Mouse (Mus musculus) gastrocnemius, postnatal 36 days (tissue): ENCODE results near the gene Tac2. TPM values are rescaled to one million over a fixed set of nuclear protein-coding genes. Genes with fewer than 3 reads are reported as not detected.

Source experiments
- DNase-seq, 2 experiments: peaks; one replicate each; pipeline ENCODE4 v3.0.0; 2022
- intact Hi-C: fragments of 180-260 bp; cut with DNase I; formaldehyde crosslinking; loops from one replicate; pipeline ENCODE4 v1.15.1; 2025
- total RNA-seq, 2 experiments: library from RNA; stranded (reverse); gene quantifications; 2 replicates each; pipeline ENCODE4 v1.2.3; 2021

Gene Tac2
- total RNA-seq, 2 experiments from 2014 or later, result not detected

- DNase-seq, result no peak
- intact Hi-C loops, result no loop called here
Observed at GRCm38 (mm10) chr10:127712736-127713135, 11.5 kb upstream of the Tac2 start.

GRCm38 (mm10) chr10:127721671-127722418 is 2.4 kb upstream of the Tac2 start:
- intact Hi-C loops, result no loop called here
- DNase-seq, result no peak

GRCm38 (mm10) chr10:127725136-127725535 is 858 bp downstream of the Tac2 start:
- no peak for DNase-seq
- intact Hi-C loops, result no loop called here

GRCm38 (mm10) chr10:127728437-127728836 is 4.2 kb downstream of the Tac2 start:
- DNase-seq, result no peak
- intact Hi-C loops, result no loop called here

- intact Hi-C loops, result loop anchor here (10.0 kb wide), 2 partner anchors 86 to 274 kb away; partner anchors contain the start of genes Hsd17b6 and Stat6
- DNase-seq, result no peak
Observed at GRCm38 (mm10) chr10:127730285-127730932, 6.1 kb downstream of the Tac2 start.

GRCm38 (mm10) chr10:127730933-127731310 is 6.6 kb downstream of the Tac2 start:
- no peak for DNase-seq
- intact Hi-C loops, result loop anchor here (10.0 kb wide), 2 partner anchors 86 to 274 kb away; partner anchors contain the start of genes Hsd17b6 and Stat6

GRCm38 (mm10) chr10:127731397-127731796 is 7.1 kb downstream of the Tac2 start:
- intact Hi-C loops, result loop anchor here (10.0 kb wide), 2 partner anchors 87 to 273 kb away; partner anchors contain the start of genes Hsd17b6 and Stat6
- DNase-seq, result no peak

GRCm38 (mm10) chr10:127734434-127734833 is 10.2 kb downstream of the Tac2 start:
- intact Hi-C loops, result loop anchor here (10.0 kb wide), 2 partner anchors 90 to 270 kb away; partner anchors contain the start of genes Hsd17b6 and Stat6
- no peak for DNase-seq

GRCm38 (mm10) chr10:127736266-127736665 is 12.0 kb downstream of the Tac2 start:
- DNase-seq, result no peak
- intact Hi-C loops, result loop anchor here (5.0 to 10.0 kb wide), 3 partner anchors 44 to 269 kb away; partner anchors contain the start of genes Hsd17b6 and Stat6

- intact Hi-C loops, result loop anchor here (5.0 to 10.0 kb wide), 3 partner anchors 45 to 268 kb away; partner anchors contain the start of genes Hsd17b6 and Stat6
- no peak for DNase-seq
Observed at GRCm38 (mm10) chr10:127736916-127737315, 12.6 kb downstream of the Tac2 start.

GRCm38 (mm10) chr10:127737552-127737951 is 13.3 kb downstream of the Tac2 start:
- intact Hi-C loops, result loop anchor here (5.0 to 10.0 kb wide), 3 partner anchors 45 to 267 kb away; partner anchors contain the start of genes Hsd17b6 and Stat6
- no peak for DNase-seq

- intact Hi-C loops, result loop anchor here (2.0 to 10.0 kb wide), 4 partner anchors 46 to 266 kb away; partner anchors contain the start of genes Hsd17b6 and Stat6
- no peak for DNase-seq
Observed at GRCm38 (mm10) chr10:127738151-127738882, 14.0 kb downstream of the Tac2 start.

GRCm38 (mm10) chr10:127739083-127739660 is 14.9 kb downstream of the Tac2 start, which contains the start of gene Zbtb39:
TSS of gene Zbtb39 (plus strand) at chr10:127739538.
- DNase-seq, result peak; percentile 63 to 74
- intact Hi-C loops, result loop anchor here (2.0 to 10.0 kb wide), 4 partner anchors 47 to 266 kb away; partner anchors contain the start of genes Hsd17b6 and Stat6

GRCm38 (mm10) chr10:127739661-127740161 is 15.4 kb downstream of the Tac2 start:
- DNase-seq, result no peak
- intact Hi-C loops, result loop anchor here (2.0 to 10.0 kb wide), 4 partner anchors 47 to 265 kb away; partner anchors contain the start of genes Hsd17b6 and Stat6

- intact Hi-C loops, result no loop called here
- DNase-seq, result no peak
Observed at GRCm38 (mm10) chr10:127744661-127745060, 20.4 kb downstream of the Tac2 start.

- intact Hi-C loops, result no loop called here
- no peak for DNase-seq
Observed at GRCm38 (mm10) chr10:127745886-127746285, 21.6 kb downstream of the Tac2 start.

GRCm38 (mm10) chr10:127747254-127747653 is 23.0 kb downstream of the Tac2 start:
- DNase-seq, result no peak
- intact Hi-C loops, result no loop called here

- no peak for DNase-seq
Observed at GRCm38 (mm10) chr10:127748847-127749612, 24.8 kb downstream of the Tac2 start.

More at GRCm38 (mm10) chr10:127748847-127749612, 24.8 kb downstream of the Tac2 start:
- intact Hi-C loops, result no loop called here
